Mouse (Mus musculus) testis, postnatal 14 days (tissue): Measurements from ENCODE around the gene Dtx2.

Experiments used
- DNase-seq: peaks from one replicate; pipeline ENCODE4 v3.0.0; 2021; ENCODE audit warnings: low spot score

Dtx2 gene

DNA sequence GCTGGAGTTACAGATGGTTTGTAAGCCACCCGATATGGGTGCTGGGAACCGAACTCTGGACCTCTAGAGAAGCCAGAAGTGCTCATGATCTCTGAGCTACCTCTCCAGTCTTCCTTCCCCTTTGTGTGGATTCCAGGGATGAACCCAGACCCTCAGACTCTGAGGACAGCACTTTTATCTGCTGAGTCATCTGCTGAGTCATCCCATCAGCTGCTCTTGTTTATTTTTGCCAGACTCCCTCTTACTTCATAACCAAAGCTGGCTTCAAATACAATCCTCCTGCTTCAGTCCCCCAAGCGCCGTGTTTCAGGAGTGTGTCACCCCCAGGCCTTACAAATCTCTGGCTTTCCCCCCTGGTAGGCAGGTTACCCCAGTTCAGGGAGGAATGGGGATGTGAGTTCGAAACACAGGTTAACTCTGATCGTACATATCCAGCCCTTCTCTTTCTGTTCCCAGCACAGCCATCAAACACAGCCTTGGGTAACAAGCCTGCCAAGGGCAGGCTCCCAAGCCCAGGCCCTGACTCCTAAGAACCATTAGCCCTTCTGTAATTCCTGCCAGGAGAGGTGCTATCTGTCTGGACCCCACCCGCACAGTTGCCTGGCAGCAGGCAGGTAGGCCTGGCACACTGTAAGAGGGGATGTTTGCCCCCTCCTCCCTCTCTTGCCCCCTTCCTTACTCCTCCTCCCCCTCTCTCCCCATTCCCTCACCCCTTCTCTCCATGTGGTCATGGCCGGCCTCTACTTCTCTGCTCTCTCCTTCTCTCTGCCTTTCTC lies 18.5 kb upstream of the Dtx2 start:
- no peak for DNase-seq

DNA sequence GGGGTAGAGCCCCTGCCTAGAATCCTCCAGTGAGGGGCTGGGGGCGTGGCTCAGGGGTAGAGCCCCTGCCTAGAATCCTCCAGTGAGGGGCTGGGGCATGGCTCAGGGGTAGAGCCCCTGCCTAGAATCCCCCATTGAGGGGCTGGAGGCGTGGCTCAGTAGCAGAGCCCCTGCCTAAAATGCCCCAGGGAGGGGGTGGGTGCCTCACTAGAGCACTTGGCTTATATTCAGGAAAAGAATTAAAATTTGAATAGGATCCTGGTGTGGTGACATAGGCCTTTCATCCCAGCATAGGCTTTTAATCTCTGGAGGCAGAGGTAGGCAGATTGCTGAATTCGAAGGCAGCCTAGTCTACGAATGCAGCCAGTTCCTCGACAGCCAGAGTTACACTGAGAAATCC lies 15.2 kb upstream of the Dtx2 start:
- DNase-seq: no peak

DNA sequence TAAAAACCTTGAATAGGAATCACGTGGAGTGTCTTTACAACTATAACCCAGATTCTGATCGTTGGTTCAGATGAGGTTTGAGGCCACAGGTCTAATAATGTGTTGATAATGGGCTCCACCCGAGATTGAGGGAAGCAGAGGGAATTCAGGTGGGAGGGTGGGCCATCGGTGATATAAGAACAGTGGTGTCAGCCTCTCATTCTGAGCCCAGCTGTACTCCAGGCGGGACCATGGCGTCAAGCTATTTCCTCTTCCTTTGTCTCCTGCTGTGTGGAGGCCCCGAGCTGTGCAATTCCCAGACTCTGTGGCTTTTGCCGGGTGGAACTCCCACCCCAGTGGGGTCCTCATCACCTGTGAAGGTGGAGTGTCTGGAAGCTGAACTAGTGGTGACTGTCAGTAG lies 14.7 kb upstream of the Dtx2 start, which contains the start of gene Zp3:
Gene Zp3 (plus strand): TSS at position 196 of the 400 bp plus-strand sequence.
- no peak for DNase-seq

DNA sequence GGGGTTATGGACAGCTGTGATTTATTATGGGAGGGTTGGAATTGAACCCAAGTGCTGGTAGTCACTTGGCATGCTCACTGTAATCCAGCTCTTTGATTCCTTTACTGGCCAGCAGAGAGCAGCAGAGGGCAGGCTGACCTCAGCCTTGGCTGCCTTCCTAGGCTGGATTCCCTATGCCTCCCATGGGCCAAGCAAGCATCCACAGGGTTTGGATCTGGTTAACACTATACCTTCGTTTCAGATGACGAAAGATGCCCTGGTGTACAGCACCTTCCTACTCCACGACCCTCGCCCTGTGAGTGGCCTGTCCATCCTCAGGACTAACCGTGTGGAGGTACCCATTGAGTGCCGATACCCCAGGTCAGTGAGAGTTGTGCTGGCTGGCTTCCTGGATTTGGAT lies 12.2 kb upstream of the Dtx2 start:
- DNase-seq: no peak

DNA sequence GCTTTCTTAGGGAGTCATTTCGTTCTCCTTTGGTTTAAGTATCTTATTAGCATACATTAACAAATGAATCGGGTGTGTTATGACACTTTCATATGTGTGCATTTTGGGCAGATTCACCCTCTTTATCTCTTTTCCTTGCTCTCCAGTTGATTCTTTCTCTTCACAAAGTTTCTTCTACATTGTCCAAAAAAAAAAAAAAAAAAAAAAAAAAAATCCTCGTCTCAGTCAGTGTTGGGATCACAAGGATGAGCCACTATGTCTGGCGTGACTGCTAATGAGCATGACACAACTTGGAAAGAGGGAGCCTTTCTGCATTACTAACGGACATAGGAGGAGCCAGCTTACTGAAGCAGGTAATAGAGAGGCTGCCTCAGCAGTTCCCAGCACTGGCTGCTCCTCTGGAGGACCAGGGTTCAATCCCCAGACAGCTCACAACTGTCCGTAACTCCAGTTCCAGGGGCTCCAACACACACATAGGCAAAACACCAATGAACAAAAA lies 10.0 kb upstream of the Dtx2 start:
- no peak for DNase-seq

DNA sequence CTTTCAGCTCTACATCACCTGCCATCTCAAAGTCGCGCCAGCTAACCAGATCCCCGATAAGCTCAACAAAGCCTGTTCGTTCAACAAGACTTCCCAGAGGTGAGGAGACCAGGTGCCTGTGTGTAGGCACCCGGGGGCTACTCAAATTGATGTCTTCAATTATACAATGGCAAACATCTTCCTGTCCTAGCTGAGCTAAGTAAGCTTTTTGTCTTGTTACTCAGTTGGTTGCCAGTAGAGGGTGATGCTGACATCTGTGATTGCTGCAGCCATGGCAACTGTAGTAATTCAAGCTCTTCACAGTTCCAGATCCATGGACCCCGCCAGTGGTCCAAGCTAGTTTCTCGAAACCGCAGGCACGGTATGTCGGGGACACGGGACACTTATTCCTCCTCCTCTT lies 7.4 kb upstream of the Dtx2 start:
- no peak for DNase-seq

DNA sequence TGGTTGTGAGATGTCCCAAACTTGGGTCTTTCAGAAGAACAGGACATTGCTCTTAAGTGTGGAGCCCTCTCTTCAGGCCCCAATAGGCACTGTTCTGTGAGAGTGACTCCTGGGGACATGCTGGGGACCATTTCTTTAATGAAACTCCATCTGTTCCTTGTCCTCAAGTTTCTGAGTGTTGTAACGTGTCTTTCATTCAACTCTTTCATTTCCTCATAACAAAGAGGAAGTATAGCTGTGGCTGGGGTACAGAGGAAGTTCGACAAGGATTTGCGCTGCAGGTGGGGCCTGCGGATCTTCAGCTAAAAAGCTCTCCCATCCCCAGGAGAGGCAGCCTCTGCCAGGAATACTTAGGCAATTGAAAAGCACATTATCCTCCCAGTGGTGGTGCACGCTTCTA lies 4.0 kb upstream of the Dtx2 start:
- DNase-seq: no peak

DNA sequence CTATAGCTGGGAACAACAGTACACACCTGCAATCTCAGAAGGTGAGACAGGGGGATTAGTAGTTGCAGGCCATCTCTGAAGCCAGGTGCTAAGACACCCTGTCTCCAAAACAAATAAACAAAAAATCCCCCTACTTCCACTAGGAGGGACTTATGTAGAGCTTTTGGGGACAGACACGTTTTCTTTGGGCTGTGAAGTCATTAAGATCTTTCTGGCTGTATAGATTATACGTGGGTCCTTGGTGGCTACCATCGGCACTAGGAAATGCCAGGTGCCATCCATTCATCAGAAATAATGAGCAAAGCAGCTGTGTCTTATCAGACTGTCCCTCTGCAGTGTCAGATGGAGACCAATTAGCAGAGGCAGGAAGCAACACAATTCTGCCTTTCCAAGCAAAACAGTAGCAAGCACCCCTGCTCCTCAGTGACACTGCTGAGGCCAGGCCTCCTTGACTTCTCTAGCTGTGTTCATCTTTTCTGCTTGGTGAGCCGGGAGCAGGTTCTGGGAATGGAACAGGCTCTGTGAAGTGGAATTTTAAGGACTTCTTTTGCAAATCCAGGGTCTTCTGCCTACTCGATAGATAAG lies 1.1 kb upstream of the Dtx2 start:
- no peak for DNase-seq

DNA sequence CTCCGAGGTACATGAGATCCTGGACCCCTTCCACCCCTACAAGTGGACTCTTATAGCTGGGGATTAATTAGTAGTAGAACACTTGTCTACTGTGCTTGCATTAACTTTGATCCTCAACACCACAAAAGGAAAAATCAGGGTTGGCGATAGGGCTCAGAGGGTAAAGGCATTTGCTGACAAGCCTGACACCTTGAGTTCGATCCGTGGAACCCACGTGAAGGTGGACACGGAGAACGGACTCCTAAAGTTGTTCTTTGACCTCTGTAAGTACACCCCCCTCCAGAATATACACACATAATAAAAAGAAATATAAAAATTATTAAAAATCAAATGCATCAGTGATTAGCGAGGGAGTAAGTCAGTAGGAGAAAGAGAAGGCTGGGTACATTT lies 270 bp upstream of the Dtx2 start:
- no peak for DNase-seq

DNA sequence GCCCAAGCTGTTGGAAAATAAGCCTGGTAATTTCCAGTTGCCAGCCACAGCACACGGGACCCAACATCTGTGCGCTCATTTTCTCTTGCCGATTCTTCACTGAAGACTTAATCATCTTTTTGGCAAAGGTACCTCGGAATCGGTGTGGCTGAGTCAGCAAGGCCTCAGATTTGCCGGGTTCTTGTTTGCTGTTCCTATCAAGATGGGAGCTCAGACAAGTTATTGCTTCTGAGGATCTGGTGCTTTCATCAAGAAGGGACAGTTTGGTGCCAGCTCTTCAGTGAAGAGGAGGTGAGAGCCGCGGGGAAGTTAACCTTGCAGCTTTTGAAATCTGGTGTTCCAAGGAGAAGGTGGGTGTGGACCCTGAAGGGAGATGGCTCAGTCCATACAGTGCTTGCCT lies 1.6 kb downstream of the Dtx2 start:
- DNase-seq: no peak

DNA sequence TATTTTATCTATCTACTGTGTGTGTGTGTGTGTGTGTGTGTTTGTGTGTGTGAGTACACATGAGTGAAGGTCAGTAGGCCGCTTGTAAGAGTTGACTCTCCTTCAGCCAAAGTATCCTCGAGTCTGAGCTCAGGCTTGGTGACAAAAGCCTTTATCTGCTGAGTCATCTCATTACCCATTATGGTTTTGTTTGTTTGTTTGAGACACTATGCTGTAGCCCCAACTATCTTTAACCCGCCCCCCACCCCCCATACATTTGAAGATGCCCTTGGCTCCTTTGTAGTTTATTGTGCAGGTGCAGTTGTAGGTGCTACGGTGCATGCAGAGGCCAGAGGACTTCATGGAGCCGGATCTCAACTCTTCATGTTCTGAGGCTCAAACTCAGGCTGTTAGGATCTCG lies 6.6 kb downstream of the Dtx2 start:
- no peak for DNase-seq

DNA sequence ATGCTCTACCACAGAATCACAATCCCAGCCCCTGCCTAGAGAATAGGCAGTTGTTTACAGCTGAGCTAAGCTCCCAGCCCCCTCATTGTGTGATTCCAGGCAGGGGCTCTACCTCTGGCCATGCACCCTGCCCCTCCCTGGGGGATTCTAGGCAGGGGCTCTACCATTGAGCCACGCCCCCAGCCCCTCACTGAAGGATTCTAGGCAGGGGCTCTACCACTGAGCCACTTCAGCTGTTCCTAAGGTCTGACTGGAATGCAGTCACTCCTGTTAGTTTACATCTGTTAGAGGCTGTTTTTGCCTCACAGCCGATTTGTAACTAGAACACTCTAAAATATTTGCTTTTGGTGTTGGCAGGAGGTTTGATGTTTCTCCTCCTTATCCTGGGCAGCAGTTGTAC lies 7.7 kb downstream of the Dtx2 start:
- no peak for DNase-seq

DNA sequence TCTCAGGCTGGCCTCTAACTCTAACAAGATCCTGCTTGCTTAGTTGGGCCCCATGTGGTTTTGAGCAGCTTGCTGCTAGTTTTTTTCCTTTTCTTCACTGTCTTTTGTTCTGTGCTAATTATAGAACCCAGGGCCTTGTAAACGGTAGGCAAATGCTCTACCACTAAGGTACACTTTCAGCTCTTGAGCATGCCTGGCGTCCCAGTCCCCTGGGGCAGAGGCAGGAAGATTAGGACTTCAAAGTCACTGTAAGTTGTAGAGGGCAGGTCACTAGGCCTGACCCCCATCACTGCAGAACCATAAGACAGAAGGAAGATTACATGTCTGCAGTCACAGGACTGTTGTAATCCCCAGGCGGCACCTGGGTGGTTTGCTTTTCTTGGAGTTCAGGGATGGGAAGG lies 8.2 kb downstream of the Dtx2 start:
- no peak for DNase-seq

DNA sequence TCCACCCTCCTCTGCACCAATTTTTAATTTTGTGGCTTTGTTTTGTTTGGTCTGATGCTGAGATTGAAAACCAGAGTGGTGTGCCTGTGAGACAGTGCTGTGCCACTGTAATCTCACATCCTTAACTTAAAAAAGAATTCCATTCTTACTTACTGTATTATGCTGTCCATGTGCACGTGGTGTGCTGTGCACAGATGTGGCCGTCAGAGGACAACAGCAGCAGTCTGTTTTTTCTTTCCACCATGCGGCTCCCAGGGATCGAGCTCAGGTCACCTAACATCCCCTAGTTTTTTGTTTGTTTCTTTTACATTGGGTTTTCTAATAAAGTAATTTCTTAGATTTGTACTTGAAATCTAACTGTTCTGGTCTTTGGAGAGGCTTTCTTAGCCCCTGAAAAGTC lies 9.9 kb downstream of the Dtx2 start:
- no peak for DNase-seq

DNA sequence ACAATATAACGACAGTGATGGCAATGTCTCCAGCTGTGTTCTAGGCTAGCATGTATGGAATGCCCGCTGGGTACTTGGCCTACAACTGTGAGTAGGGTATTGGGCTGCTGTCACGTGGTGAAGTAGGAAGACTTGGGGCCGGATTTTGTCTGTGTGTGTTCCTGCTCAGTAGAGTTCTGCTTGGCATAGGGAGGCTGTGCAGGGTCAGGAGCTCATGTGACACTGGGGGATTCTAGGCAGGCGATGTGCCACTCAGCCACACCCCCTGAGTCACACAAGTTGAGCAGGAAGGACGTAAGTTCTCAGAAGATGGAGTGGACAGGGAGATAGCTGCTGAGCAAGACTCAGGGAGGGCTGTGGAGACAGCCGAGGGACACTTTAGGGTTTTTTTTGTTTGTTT lies 13.1 kb downstream of the Dtx2 start:
- DNase-seq: no peak

DNA sequence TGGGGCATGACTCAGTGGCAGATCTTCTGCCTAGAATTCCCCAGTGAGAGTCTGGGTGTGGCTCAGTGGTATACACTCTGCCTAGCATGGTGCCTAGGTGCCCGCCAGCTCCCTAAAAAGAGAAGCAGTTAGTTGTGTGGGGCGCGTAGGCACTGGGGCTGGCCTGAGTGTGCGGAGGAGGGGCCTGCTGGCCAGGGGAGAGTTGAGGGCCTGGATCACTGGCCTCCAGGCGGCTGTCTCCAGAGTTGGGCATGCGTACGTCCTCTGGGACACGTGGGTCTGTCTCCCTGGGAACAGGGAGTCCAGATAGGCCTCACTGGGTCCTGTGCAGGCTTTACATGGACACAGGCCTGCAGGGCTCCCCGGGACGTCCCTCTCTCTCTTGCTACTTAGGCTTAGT lies 20.3 kb downstream of the Dtx2 start:
- peak; percentile 67 for DNase-seq

DNA sequence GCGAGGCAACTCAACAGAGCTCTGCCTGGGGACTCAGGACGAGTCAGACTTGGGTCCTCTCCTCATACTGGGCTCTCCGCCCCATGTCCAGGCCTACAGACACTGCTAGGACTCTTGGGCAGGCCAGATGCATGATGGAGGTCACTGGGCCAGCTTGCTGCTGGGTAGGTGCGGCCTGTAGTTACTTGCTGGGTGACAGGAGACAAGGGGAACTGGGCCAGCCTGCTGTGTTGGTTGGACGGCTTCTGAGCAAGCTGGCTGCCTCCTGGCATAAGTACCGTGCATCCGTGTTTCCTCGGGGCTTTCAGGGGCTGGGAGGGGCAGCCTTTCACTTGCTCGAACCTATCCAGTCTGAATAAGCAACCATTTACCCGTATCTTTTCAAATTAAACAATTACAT lies 21.0 kb downstream of the Dtx2 start:
- DNase-seq: no peak

DNA sequence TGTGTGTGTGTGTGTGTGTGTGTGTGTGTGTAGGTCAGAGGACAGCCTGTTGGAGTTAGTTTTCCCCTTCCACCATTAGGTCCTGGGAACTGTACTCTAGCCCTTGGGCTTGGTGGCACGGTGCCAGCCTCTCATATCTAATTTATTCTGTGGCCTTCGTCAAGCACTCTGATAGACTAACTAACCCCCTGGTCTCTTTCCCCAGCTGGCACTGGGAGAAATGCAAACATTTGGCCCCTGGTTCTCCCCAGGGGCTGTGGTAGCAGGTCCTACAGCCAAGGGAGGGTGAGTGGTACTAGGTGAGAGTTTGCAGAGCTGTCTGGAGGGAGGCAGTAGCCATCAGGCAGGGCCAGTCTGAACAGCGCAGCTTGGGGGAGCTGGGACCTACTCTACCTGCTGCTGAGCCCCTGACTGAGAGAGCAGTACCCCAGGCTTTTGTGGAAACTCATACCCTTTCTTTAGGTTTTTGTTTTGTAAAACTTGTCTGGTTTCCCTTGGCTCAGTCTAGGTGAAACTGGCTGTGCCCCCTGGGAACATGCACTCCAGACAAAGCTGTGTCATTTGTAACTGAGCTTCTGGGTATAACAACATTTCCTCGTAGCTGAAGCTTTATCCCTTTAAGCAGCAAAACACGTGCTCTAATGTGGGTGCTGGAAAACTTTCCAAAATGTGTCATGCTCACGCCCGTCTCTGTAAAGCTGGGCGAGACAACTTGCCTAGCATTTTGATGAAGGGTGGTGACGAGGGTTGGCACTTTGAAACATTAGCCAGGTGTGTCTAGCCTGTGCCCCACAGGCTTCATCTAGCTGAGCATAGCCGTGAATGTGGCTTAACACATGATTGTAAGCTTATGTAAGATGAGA lies 21.6 kb downstream of the Dtx2 start:
- DNase-seq: no peak

DNA sequence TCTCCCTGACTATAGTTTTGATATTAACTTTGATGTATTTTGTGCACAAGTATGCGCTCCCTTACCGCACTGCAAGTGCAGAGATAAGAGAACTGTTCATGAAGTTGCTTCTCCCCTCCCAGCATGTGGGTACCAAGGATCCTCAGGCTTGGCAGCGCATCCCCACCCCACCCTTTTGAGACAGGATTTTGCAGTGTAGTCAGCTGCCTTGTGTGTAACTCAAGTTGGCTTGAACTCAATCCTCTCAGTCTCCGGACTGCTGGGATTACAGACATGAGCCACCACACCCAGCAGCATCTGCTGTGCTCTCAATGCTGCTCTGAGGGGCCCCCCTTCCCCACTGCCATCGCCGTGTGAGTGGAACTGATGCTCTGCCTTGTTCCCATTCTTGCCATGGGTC lies 22.7 kb downstream of the Dtx2 start:
- no peak for DNase-seq

DNA sequence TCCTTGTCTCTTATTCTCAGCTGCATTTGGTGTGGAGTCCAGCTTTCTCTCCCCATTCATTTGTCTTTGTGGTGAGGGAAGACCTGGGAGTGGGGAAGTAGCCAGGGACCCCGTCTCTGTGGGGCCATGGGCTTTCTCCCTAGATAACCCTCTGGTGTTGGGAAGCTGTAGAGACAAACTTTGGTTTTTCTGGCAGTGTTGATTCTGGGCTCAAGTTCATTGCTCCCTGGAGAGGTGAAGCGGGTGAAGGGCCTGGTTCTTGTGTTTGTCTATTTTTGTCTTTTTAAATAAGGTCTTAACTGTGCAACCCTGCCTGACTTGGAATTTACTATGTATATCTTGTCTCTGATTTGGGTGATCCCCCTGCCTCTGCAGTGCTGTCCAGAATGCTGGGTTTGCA lies 24.1 kb downstream of the Dtx2 start:
- no peak for DNase-seq

DNA sequence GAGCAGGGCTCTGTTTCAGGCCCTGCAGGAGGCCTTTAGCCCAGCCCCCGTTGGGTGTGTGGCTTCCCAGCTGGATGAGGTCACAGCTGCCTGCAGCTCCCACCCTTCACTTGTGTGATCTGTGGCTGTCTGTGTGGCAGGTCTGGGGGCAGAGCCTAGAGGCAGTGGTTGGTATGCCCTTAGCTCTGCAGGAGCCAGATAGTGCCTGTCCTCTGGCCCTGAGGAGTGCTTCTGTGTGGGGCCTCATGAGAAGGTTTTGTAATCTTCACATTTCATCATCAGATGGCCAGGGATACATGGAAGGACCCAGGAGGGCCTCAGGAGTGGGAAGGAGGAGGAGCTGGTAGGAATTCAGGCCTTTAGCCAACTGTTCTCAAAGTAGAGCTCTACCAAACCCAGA lies 25.3 kb downstream of the Dtx2 start:
- no peak for DNase-seq

DNA sequence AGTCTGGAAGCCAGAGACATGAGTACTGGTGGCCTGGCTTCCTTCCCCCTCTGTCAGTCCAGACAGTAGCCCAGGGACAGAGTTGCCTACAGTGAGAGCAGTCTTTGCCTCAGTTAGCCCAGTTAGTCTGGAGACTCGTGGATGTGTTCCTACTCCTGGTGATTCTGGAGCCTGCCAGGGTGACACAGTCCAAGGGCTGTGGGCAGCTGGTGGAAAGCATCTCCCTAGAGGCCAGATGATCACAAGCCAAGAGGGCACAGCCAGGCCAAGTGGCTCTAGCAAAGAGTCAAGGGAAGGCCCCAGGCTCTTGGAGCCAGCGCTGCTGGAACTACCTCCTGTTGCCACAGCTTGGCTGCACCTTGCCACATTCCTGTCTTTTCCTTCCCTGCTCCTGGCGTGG lies 31.1 kb downstream of the Dtx2 start:
- DNase-seq: no peak

DNA sequence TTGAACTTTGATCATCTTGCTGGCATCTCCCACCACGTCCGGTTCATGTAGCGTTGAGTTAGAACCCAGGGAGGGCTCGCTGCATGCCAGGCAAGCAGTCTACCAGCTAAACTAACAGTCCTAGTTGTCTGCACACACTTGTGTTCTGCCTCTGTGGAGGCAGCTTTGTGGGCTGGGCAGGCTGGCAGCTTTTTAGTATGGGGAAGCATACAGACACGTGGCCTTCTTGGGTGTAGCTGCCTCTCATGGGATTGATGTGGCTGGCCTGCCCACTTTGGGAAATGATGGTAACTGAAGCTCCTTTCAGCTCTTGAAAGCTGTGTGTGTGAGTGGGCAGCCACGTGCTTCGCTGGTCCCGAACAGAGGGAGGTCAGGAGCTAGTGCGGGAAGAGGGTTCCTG lies 32.3 kb downstream of the Dtx2 start:
- no peak for DNase-seq
